Mouse (Mus musculus) MEL (cell line): ENCODE results near the gene Olr1.

Source experiments
- CHD1 ChIP-seq: IDR thresholded peaks from 2 replicates; pipeline ENCODE4 v1.6.1; 2012; ENCODE audit warnings: low read depth, mild to moderate bottlenecking, inconsistent platforms, low read length, improper control_type of control experiment
- CTCF ChIP-seq, 3 experiments: IDR thresholded peaks in 2 of 3; conservative IDR thresholded peaks in 1 of 3; 2 replicates each; pipeline ENCODE4 v1.5.1; 2011 to 2012; ENCODE audit warnings: low read length in 3 of 3, low read depth in 2 of 3, mild to moderate bottlenecking in 2 of 3, improper control_type of control experiment in 1 of 3, inconsistent platforms in 1 of 3, mixed read lengths in 1 of 3, moderate library complexity in 1 of 3; ENCODE audit not compliant: control insufficient read depth in 1 of 3, insufficient read depth in 1 of 3, poor library complexity in 1 of 3, severe bottlenecking in 1 of 3
- GATA1 ChIP-seq: IDR thresholded peaks from 2 replicates; pipeline ENCODE4 v1.6.1; 2011; ENCODE audit warnings: low read depth, low read length, improper control_type of control experiment
- JUND ChIP-seq: IDR thresholded peaks from 2 replicates; pipeline ENCODE4 v1.6.1; 2011; ENCODE audit warnings: low read depth, mild to moderate bottlenecking, improper control_type of control experiment, low read length
- MYC ChIP-seq: IDR thresholded peaks from 2 replicates; pipeline ENCODE4 v1.6.1; 2011; ENCODE audit warnings: low read depth, mild to moderate bottlenecking, low read length, improper control_type of control experiment, moderate library complexity
- NELFE ChIP-seq: IDR thresholded peaks from 2 replicates; pipeline ENCODE4 v1.6.1; 2011; ENCODE audit warnings: low read depth, low read length, improper control_type of control experiment
- POLR2A ChIP-seq, 2 experiments: IDR thresholded peaks; 2 replicates each; pipeline ENCODE4 v1.6.1; 2011 to 2012; ENCODE audit warnings: low read length in 2 of 2, mild to moderate bottlenecking in 2 of 2, control low read depth in 1 of 2, improper control_type of control experiment in 1 of 2, low read depth in 1 of 2, moderate library complexity in 1 of 2; ENCODE audit not compliant: control insufficient read depth in 1 of 2, insufficient read depth in 1 of 2, poor library complexity in 1 of 2
- POLR2AphosphoS2 ChIP-seq: IDR thresholded peaks from 2 replicates; pipeline ENCODE4 v1.6.1; 2011; ENCODE audit warnings: low read length, improper control_type of control experiment
- RAD21 ChIP-seq: IDR thresholded peaks from 2 replicates; pipeline ENCODE4 v1.6.1; 2011; ENCODE audit warnings: mild to moderate bottlenecking, low read depth, low read length, improper control_type of control experiment
- SIN3A ChIP-seq: IDR thresholded peaks from 2 replicates; pipeline ENCODE4 v1.6.1; 2012; ENCODE audit warnings: low read length, improper control_type of control experiment, inconsistent platforms
- TBP ChIP-seq: IDR thresholded peaks from 2 replicates; pipeline ENCODE4 v1.8.0; 2011; ENCODE audit warnings: low read depth, low read length, improper control_type of control experiment
- UBTF ChIP-seq: IDR thresholded peaks from 2 replicates; pipeline ENCODE4 v1.6.1; 2012; ENCODE audit warnings: low read depth, mild to moderate bottlenecking, inconsistent platforms, low read length, improper control_type of control experiment, moderate library complexity, borderline replicate concordance; ENCODE audit not compliant: insufficient read depth
- ZNF384 ChIP-seq: IDR thresholded peaks from 2 replicates; pipeline ENCODE4 v1.6.1; 2012; ENCODE audit warnings: low read depth, mild to moderate bottlenecking, inconsistent platforms, low read length, improper control_type of control experiment

GRCm38 (mm10) chr6:129538555-129538954 is 31.6 kb upstream of the Olr1 start:
- TF ChIP-seq NELFE: no peak
- TF ChIP-seq GATA1: no peak
- no peak for TF ChIP-seq CHD1
- no peak for TF ChIP-seq POLR2A (IDR thresholded peaks at IDR 0.05; ENCODE audit: control insufficient read depth in 1 of 2, insufficient read depth in 1 of 2, low read depth in 1 of 2, low read length in 2 of 2, poor library complexity in 1 of 2)
- no peak for TF ChIP-seq UBTF
- TF ChIP-seq MYC: no peak
- TF ChIP-seq CTCF (IDR thresholded peaks at IDR 0.05 in 2 of 3, conservative IDR thresholded peaks at IDR 0.05 in 1 of 3; ENCODE audit: control insufficient read depth in 1 of 3, insufficient read depth in 1 of 3, low read depth in 2 of 3, low read length in 3 of 3, poor library complexity in 1 of 3, severe bottlenecking in 1 of 3): no peak
- TF ChIP-seq POLR2AphosphoS2: no peak
- TF ChIP-seq ZNF384: no peak
- no peak for TF ChIP-seq JUND
- no peak for TF ChIP-seq SIN3A
- TF ChIP-seq RAD21: no peak
- TF ChIP-seq TBP: no peak
